Mouse (Mus musculus): ENCODE measurements around the gene Akr1c20. TPM values are rescaled to one million over a fixed set of nuclear protein-coding genes. Genes with fewer than 3 reads are reported as not detected.

Gene Akr1c20
- total RNA-seq (2021) = not detected

DNA sequence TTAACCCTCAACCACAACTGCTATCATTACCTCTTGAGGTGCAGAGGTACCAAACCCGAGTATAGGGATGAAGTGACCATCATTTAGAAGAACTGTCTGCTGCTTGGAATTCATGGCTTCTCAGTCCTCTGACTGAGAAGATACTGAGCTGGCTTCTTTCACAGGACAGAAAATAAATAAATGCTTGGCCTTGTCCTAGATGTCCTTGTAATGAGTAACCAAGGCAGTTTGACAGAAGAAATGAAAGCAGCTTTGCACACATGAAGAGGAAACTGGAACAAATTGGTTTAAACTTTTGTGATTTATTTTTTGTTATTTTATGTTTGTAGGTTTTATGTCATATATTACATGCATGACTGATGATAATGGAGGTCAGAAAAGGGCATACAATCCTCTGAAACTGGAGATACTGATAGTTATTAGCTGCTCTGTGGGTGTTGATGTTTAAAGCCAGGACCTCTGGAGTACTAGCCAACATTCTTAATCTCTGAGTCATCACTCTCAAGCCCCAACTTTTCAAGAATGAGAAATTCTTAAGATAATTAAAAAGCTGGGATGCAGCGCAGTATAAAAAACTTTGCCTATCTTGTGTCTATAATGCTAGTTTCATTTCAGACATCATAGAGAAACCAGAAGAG is at the start of gene Akr1c20:
TSS of gene Akr1c20 (minus strand) at position 145 of the 638 bp plus-strand sequence.
- intact Hi-C loops (cut with DNase I) = no loop called here
- no peak for DNase-seq (ENCODE audit: low spot score)

- intact Hi-C loops (cut with DNase I) = no loop called here
- no peak for DNase-seq (ENCODE audit: low spot score)
These were observed 42.9 kb upstream of the Akr1c20 start for GRCm38 (mm10) chr13:4565996-4566395.

- intact Hi-C loops (cut with DNase I) = no loop called here
- DNase-seq (ENCODE audit: low spot score) = no peak
These were observed 37.4 kb upstream of the Akr1c20 start for GRCm38 (mm10) chr13:4560500-4560899.

DNA sequence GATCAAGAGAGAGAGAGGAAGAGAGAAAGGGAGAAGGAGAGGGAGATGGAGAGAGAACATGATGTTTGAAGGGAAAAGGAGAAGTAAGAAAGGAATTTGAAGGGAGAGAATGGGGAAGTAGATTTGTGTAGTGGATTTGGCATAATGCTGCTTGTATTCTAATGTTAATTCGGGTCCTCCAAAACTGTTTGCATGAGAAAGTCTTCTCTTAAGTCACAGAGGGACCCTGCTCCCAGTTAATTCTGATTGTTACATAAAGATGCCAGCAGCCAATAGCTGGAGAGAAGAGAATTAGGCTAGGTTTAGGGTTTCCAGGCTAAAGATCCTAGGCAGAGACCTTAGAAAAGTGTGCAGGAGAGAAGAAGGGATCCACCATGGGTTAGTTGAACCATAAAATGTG is 36.0 kb upstream of the Akr1c20 start:
- no peak for DNase-seq (ENCODE audit: low spot score)
- intact Hi-C loops (cut with DNase I) = no loop called here

DNA sequence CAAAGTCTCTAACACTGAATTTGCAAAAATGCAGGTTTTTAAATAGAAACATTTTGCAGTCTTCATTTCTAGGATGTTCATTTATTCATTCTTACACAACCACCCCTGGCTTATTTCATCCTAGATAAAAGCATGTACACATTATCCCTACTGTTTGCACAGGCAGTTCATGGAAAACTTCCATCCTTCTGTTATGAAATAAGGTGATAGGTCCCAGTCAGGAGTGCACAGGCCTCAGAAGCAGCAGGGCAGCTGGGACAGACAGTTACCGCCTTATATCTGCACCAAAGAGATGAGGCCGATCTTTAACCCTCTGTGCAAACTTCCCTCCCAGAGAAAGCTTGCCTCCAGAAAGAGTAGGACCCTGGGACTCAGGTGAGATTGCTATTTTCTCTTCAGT is 8.3 kb downstream of the Akr1c20 start:
- intact Hi-C loops (cut with DNase I) = no loop called here
- DNase-seq (ENCODE audit: low spot score) = no peak

GRCm38 (mm10) chr13:4467896-4468295 is 55.2 kb downstream of the Akr1c20 start:
- DNase-seq (ENCODE audit: low spot score) = no peak
- intact Hi-C loops (cut with DNase I) = no loop called here

GRCm38 (mm10) chr13:4465641-4466040 is 57.5 kb downstream of the Akr1c20 start:
- intact Hi-C loops (cut with DNase I) = no loop called here
- no peak for DNase-seq (ENCODE audit: low spot score)

Other genes starting within 250 kb of the Akr1c20 start
- not detected for gene Akr1c12, start 243.9 kb downstream of the Akr1c20 start, total RNA-seq (2021)
- not detected for gene Akr1c6, start 89.0 kb downstream of the Akr1c20 start, total RNA-seq (2021)
- gene Akr1c21, start 50.7 kb upstream of the Akr1c20 start, total RNA-seq (2021) = not detected
- gene Akr1e1, start 85.8 kb upstream of the Akr1c20 start, total RNA-seq (2021) = 10 to 100 TPM; 17.2 to 17.8 TPM